Mouse (Mus musculus) gastrocnemius, postnatal 36 days (tissue): Measurements from ENCODE around the gene Borcs8. TPM values are rescaled to one million over a fixed set of nuclear protein-coding genes. Genes with fewer than 3 reads are reported as not detected.

Experiments
- DNase-seq, 2 experiments: peaks; one replicate each; pipeline ENCODE4 v3.0.0; 2022
- intact Hi-C: fragments of 180-260 bp; cut with DNase I; formaldehyde crosslinking; loops from one replicate; pipeline ENCODE4 v1.15.1; 2025
- total RNA-seq, 2 experiments: library from RNA; stranded (reverse); gene quantifications; 2 replicates each; pipeline ENCODE4 v1.2.3; 2021

The Borcs8 gene
- total RNA-seq, 2 experiments from 2014 or later, result 14.2 to 16.3 TPM

GRCm38 (mm10) chr8:70131166-70131883 lies 8.0 kb upstream of the Borcs8 start, which contains the start of gene Nr2c2ap:
TSS of gene Nr2c2ap (plus strand) at chr8:70131333.
- intact Hi-C loops, result no loop called here
- DNase-seq, result peak; percentile 74 to 81

- intact Hi-C loops, result no loop called here
- DNase-seq, result no peak
Observed at GRCm38 (mm10) chr8:70134086-70134485, 5.2 kb upstream of the Borcs8 start.

- intact Hi-C loops, result no loop called here
- DNase-seq, result no peak
Observed at GRCm38 (mm10) chr8:70134931-70135330, 4.4 kb upstream of the Borcs8 start.

- intact Hi-C loops, result no loop called here
- DNase-seq, result no peak
Observed at GRCm38 (mm10) chr8:70136591-70136990, 2.7 kb upstream of the Borcs8 start.

- intact Hi-C loops, result no loop called here
- DNase-seq, result no peak
Observed at GRCm38 (mm10) chr8:70137890-70138289, 1.4 kb upstream of the Borcs8 start.

- intact Hi-C loops, result no loop called here
- no peak for DNase-seq
Observed at GRCm38 (mm10) chr8:70139981-70140380, 682 bp downstream of the Borcs8 start.

GRCm38 (mm10) chr8:70147678-70148607 lies 8.6 kb downstream of the Borcs8 start:
- intact Hi-C loops, result no loop called here
- DNase-seq, result no peak

GRCm38 (mm10) chr8:70150158-70150557 lies 10.9 kb downstream of the Borcs8 start:
- DNase-seq, result no peak

GRCm38 (mm10) chr8:70152537-70153257 lies 13.4 kb downstream of the Borcs8 start:
- DNase-seq, result peak in 1 of 2 experiments; percentile 50
- intact Hi-C loops, result no loop called here

More at GRCm38 (mm10) chr8:70150158-70150557, 10.9 kb downstream of the Borcs8 start:
- intact Hi-C loops, result no loop called here

- no peak for DNase-seq
- intact Hi-C loops, result no loop called here
Observed at GRCm38 (mm10) chr8:70157240-70157800, 18.0 kb downstream of the Borcs8 start.

GRCm38 (mm10) chr8:70158069-70158853 lies 19.0 kb downstream of the Borcs8 start:
- DNase-seq, result peak; percentile 51 to 55
- intact Hi-C loops, result no loop called here

- DNase-seq, result no peak
- intact Hi-C loops, result no loop called here
Observed at GRCm38 (mm10) chr8:70159211-70159610, 19.9 kb downstream of the Borcs8 start.

- intact Hi-C loops, result no loop called here
- DNase-seq, result no peak
Observed at GRCm38 (mm10) chr8:70160015-70160414, 20.7 kb downstream of the Borcs8 start.

GRCm38 (mm10) chr8:70163316-70163715 lies 24.0 kb downstream of the Borcs8 start:
- intact Hi-C loops, result no loop called here
- DNase-seq, result no peak

GRCm38 (mm10) chr8:70166504-70167110 lies 27.3 kb downstream of the Borcs8 start:
- intact Hi-C loops, result loop anchor here (1.0 to 5.0 kb wide), 2 partner anchors 62 to 79 kb away; no protein-coding TSS in a partner anchor
- peak; percentile 49 to 53 for DNase-seq

GRCm38 (mm10) chr8:70170116-70170515 lies 30.8 kb downstream of the Borcs8 start:
- intact Hi-C loops, result no loop called here
- no peak for DNase-seq

- no peak for DNase-seq
- intact Hi-C loops, result no loop called here
Observed at GRCm38 (mm10) chr8:70170748-70171147, 31.4 kb downstream of the Borcs8 start.

- intact Hi-C loops, result no loop called here
- no peak for DNase-seq
Observed at GRCm38 (mm10) chr8:70171240-70171639, 31.9 kb downstream of the Borcs8 start.

- peak; percentile 84 to 88 for DNase-seq
- intact Hi-C loops, result no loop called here
Observed at GRCm38 (mm10) chr8:70172043-70172681, 32.9 kb downstream of the Borcs8 start, which contains the start of gene Tmem161a. TSS of gene Tmem161a (plus strand) at chr8:70172356.
